Mouse (Mus musculus) megakaryocyte, embryonic 14.5 days (primary cell): ENCODE data around the gene Smarcd2.

Experiments
- FLI1 ChIP-seq: IDR thresholded peaks from 2 replicates; pipeline ENCODE4 v1.6.1; 2012; ENCODE audit warnings: low read length, inconsistent platforms, mixed read lengths
- GATA1 ChIP-seq: IDR thresholded peaks from 3 replicates; pipeline ENCODE4 v1.6.1; 2012; ENCODE audit warnings: mixed read lengths, low read length, inconsistent platforms, borderline replicate concordance

GRCm38 (mm10) chr11:106273311-106273684, 526 bp upstream of the Smarcd2 start:
- no peak for TF ChIP-seq GATA1
- no peak for TF ChIP-seq FLI1
